Mouse (Mus musculus) ES-Bruce4 (cell line): ENCODE results near the gene Adarb2. TPM values are rescaled to one million over a fixed set of nuclear protein-coding genes. Genes with fewer than 3 reads are reported as not detected.
A peak's percentile ranks its signal among the peaks of the same experiment; 100 is the strongest.

Source experiments
- H3K27ac ChIP-seq: 2 replicates; pipeline ENCODE4 v1.5.1; 2012; ENCODE audit warnings: low read length, inconsistent platforms; ENCODE audit not compliant: insufficient read depth
- H3K27me3 ChIP-seq: 2 replicates; pipeline ENCODE4 v1.6.1; 2012; ENCODE audit warnings: mild to moderate bottlenecking, low read length, inconsistent platforms; ENCODE audit not compliant: control insufficient read depth, poor library complexity, insufficient read depth, severe bottlenecking
- H3K36me3 ChIP-seq: 2 replicates; pipeline ENCODE4 v1.6.1; 2012; ENCODE audit warnings: inconsistent platforms, mild to moderate bottlenecking, low read length, moderate library complexity; ENCODE audit not compliant: control insufficient read depth, poor library complexity, insufficient read depth, severe bottlenecking
- H3K4me1 ChIP-seq: one replicate; pipeline ENCODE4 v1.8.1; 2011; ENCODE audit warnings: low read length; ENCODE audit not compliant: control insufficient read depth, insufficient read depth
- H3K4me3 ChIP-seq: 2 replicates; pipeline ENCODE4 v1.5.1; 2011; ENCODE audit warnings: low read depth, mild to moderate bottlenecking, low read length
- H3K9ac ChIP-seq: 2 replicates; pipeline ENCODE4 v1.6.1; 2012; ENCODE audit warnings: low read depth, mild to moderate bottlenecking, inconsistent platforms; ENCODE audit not compliant: poor library complexity, severe bottlenecking
- H3K9me3 ChIP-seq: replicated peaks from 2 replicates; pipeline ENCODE4 v1.6.1; 2012; ENCODE audit warnings: mild to moderate bottlenecking, low read length, inconsistent platforms; ENCODE audit not compliant: control insufficient read depth, poor library complexity, insufficient read depth, severe bottlenecking
- CTCF ChIP-seq: IDR thresholded peaks from one replicate; pipeline ENCODE4 v1.8.1; 2011; ENCODE audit warnings: low read depth, low read length
- EP300 ChIP-seq: IDR thresholded peaks from 2 replicates; pipeline ENCODE4 v1.6.1; 2011; ENCODE audit warnings: low read depth, low read length; ENCODE audit not compliant: insufficient read depth
- POLR2A ChIP-seq: IDR thresholded peaks from one replicate; pipeline ENCODE4 v1.8.1; 2011; ENCODE audit warnings: low read length; ENCODE audit not compliant: insufficient read depth
- polyA plus RNA-seq: library from polyadenylated mRNA; stranded (reverse); fragments of >200 nt; gene quantifications from 2 replicates; pipeline ENCODE4 v1.2.4, GENCODE M21; 2011; ENCODE audit warnings: low read depth; ENCODE audit not compliant: missing spikeins, insufficient read depth, insufficient read length

The Adarb2 gene
- polyA plus RNA-seq, 1 experiment, result not detected

DNA sequence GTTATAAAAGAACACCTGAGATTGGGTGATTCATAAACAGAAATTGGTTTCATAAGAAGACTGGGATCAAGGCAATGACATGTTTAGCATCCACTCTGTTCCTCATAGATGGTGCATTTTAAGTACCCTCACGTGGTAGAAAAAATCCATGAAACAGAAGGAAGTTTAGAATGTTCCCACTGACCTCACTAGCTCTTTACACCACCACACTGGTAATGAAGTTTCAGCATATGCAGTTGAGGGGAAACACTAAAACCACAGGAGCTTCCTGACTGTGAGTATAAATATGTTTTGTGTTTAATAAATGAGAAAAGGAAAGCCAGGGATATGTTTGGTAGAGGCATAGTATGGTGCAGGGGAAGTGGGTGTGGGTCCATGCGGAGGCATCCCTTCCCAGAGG lies 242.7 kb downstream of the Adarb2 start:
- Histone ChIP-seq H3K9me3 (no peaks in the 10 kb centered on the region), H3K4me3 (no peak overlapping the region), H3K36me3 (no peaks in the 10 kb centered on the region), H3K27me3 (no peaks in the 10 kb centered on the region), H3K9ac (no peak overlapping the region), H3K4me1 (no peaks in the 10 kb centered on the region), H3K27ac (no peak overlapping the region)
- no peak for TF ChIP-seq EP300
- TF ChIP-seq CTCF, result no peak
- no peak for TF ChIP-seq POLR2A

DNA sequence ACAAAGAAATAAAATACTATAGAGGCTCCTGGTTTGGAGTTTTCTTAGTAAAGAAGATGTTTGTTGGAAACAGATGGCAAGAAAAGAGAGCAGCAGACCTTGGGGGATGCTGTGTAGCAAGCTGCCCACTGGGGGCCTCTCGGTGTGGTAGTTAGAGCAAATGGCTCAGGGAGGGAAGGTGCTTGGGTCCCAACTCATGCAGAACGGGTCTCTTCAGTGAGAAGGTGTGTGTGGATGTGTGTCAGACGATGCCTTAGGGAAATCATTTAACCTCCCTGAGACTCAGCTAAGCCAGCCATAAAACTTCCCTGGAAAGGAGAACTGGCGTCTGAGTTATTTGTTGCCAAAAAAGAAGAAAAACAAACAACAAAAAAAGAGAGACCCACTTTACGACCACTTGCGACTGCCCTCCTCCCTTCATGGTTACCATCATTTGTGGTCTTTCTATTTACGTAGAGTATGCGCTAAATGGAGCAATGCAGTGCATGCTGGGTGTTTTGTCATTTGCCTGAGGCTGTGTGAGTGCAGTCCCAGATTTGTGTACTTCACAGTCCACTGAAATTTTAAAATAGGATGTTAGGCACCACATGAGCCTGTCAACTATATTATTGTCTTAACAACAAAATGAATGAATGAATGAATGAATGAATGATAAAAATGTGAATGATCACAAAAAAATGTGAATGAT lies 245.7 kb downstream of the Adarb2 start:
- Histone ChIP-seq H3K4me3 (no peak overlapping the region), H3K4me1 (no peaks in the 10 kb centered on the region), H3K27me3 (no peaks in the 10 kb centered on the region), H3K27ac (no peak overlapping the region), H3K36me3 (no peaks in the 10 kb centered on the region), H3K9ac (no peak overlapping the region), H3K9me3 (no peaks in the 10 kb centered on the region)
- no peak for TF ChIP-seq EP300
- no peak for TF ChIP-seq POLR2A
- no peak for TF ChIP-seq CTCF

DNA sequence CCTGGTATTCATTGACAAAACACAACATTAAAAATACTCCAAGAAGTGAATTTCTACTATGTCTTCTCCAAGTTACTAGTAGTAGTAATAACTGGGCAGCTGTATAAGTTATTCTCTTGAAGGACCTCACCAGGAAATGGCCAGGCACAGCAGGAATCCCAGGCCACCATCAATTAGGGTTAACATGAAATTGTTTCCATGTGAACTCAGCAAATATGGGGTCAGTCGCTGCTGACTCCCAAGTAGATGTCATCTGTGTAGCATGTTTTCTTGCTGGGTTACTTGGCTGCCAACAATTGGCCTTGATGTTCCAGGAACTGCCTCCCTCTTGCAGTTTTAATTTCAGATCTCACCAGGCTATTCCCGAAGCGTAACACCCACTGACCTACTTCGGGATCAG lies 248.9 kb downstream of the Adarb2 start:
- Histone ChIP-seq H3K9ac (no peak overlapping the region), H3K9me3 (no peaks in the 10 kb centered on the region)
- no peak for TF ChIP-seq EP300
- TF ChIP-seq POLR2A, result no peak
- TF ChIP-seq CTCF, result no peak

DNA sequence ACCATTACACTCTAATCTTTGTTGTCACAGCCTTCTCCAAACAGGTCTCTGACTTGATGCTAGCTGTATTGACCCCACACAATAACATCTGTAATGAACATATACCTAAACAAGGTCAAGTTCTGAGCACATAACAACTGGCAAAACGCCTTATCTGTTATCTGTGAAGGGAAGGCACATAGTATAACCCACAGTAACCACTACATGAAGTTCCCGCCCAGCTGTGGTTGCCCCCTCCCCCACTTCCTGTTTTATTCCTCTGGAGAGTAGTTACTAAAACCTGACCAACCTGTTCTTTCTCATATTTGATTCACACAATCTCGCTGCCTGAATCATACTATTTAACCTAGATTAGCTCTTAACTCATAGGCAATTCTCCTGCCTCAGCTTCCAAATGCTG lies 254.2 kb downstream of the Adarb2 start:
- H3K27ac ChIP-seq, result no peak overlapping the region
- no peaks in the 10 kb centered on the region for H3K27me3 ChIP-seq
- H3K9ac ChIP-seq, result no peak overlapping the region
- no peak overlapping the region for H3K4me3 ChIP-seq
- H3K36me3 ChIP-seq, result no peaks in the 10 kb centered on the region
- no peaks in the 10 kb centered on the region for H3K9me3 ChIP-seq
- TF ChIP-seq POLR2A (no peak), CTCF (no peak), EP300 (no peak)
- H3K4me1 ChIP-seq, result no peaks in the 10 kb centered on the region

More for the DNA sequence above, 248.9 kb downstream of the Adarb2 start:
- no peaks in the 10 kb centered on the region for H3K36me3 ChIP-seq
- no peaks in the 10 kb centered on the region for H3K27me3 ChIP-seq
- no peak overlapping the region for H3K27ac ChIP-seq
- no peak overlapping the region for H3K4me3 ChIP-seq
- H3K4me1 ChIP-seq, result no peaks in the 10 kb centered on the region

DNA sequence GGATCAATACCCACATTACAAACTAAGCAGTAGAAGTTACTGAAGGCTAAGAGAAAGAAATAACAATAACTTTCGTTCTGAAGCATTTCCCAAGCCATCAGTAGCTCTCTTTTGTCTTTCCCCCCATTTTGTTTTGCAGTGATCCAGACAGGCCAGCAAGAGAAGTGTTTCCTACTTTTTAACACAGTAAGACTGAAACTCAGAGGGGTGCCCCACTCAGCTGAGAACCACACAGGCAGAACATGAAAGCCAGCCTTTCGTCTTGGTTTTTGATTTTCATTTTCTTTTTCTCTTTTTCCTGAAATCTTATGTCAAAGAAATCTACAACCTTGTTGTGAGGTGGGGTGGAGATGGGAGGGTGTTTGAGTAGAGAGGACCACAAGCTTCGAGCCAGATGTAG lies 255.2 kb downstream of the Adarb2 start:
- H3K27ac ChIP-seq, result no peak overlapping the region
- TF ChIP-seq EP300, result no peak
- no peak for TF ChIP-seq POLR2A
- no peak for TF ChIP-seq CTCF
- H3K27me3 ChIP-seq, result no peaks in the 10 kb centered on the region
- H3K4me3 ChIP-seq, result no peak overlapping the region
- H3K4me1 ChIP-seq, result no peaks in the 10 kb centered on the region
- H3K9ac ChIP-seq, result no peak overlapping the region
- no peaks in the 10 kb centered on the region for H3K36me3 ChIP-seq
- no peaks in the 10 kb centered on the region for H3K9me3 ChIP-seq

DNA sequence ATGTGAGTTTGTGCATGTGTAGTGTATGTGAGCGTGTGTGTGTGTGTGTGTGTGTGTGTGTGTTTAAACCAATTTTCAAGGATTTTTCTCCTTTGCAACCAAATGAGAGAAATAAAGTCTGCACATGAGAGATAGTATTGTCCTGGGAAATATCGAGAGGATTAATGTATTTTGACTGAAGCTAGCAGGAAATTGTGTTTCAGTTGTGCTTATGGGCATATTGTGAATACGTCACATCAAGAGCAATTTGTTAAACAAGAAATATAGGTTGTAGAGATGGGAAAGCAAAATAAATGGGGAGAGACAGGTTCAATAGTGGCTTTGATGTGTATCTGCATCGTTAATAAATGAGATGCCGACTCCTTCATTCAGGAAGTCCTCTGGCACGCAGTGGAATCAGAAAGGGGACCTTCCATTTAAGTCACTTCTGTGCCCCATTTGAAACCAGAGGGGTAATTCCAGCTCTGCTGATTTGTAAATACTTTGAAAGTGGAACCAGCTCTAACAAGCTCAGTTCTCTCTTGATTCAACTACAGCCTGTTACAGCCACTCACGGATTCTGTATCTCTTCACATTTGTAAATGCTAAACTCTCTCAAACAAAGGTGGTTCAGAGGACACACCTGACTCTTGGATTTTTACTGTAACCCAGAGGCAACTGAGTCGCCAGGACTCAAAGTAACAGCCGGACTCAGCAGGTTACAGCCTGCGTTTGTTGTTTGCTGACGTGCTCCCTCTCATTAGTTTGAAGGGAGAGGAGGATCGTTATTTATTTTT lies 265.1 kb downstream of the Adarb2 start:
- Histone ChIP-seq H3K27me3 (no peaks in the 10 kb centered on the region), H3K36me3 (no peaks in the 10 kb centered on the region), H3K4me3 (no peak overlapping the region), H3K4me1 (no peaks in the 10 kb centered on the region), H3K9ac (no peak overlapping the region), H3K27ac (peak overlapping the region; percentile 61), H3K9me3 (no peaks in the 10 kb centered on the region)
- TF ChIP-seq POLR2A (no peak), EP300 (0 out of 2 replicates have a peak, but pooled peaks have one; percentile 34), CTCF (no peak)
